Mouse (Mus musculus): ENCODE data around the gene Ano6. TPM values are rescaled to one million over a fixed set of nuclear protein-coding genes. Genes with fewer than 3 reads are reported as not detected.
A peak's percentile ranks its signal among the peaks of the same experiment; 100 is the strongest.

The Ano6 gene
- polyA plus RNA-seq, 1 experiment from 2014 or later = 24.6 TPM

DNA sequence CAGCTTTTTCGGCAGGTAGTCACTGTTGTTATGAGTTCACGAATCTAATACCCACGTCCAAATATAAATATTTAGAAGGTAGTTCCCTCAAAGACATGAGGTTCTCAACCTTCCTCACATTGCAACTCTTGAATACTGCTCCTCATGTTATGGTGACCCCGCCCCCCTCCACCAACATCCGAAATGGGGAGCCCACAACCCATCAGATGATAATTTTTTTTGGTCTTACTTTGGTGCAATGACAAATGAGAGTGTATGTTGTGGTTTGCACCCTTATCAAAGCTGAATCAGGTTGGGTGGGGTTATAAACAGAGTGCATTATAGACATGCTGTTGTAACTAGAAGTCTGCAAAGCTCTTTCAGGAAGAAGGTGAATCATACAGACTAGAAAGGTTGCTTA is 99.7 kb downstream of the Ano6 start:
- Histone ChIP-seq H3K4me1 (ENCODE audit: control insufficient read depth, insufficient read depth, low read length) (peaks cover 15% of the 10 kb centered on the region), H3K4me2 (ENCODE audit: low read length) (no peak overlapping the region), H3K9me3 (replicated peaks; ENCODE audit: control insufficient read depth, low read length, poor library complexity, severe bottlenecking) (no peaks in the 10 kb centered on the region; the same call in 1 of the 2 replicates), H3K9ac (ENCODE audit: low read depth, low read length) (no peak overlapping the region), H3K4me3 (ENCODE audit: low read depth, low read length) (no peak overlapping the region), H3K27ac (ENCODE audit: low read length) (no peak overlapping the region), H3K36me3 (ENCODE audit: control insufficient read depth, insufficient read depth, low read length) (no peaks in the 10 kb centered on the region), H3K27me3 (ENCODE audit: control insufficient read depth, insufficient read depth, low read depth, low read length) (no peaks in the 10 kb centered on the region)
- WGBS = 96% methylated on average over 5 of the region's 5 CpGs
- ATAC-seq = no peak

GRCm38 (mm10) chr15:95892171-95892570 is 101.5 kb downstream of the Ano6 start:
- Histone ChIP-seq H3K27ac (ENCODE audit: low read length) (no peak overlapping the region), H3K36me3 (ENCODE audit: control insufficient read depth, insufficient read depth, low read length) (no peaks in the 10 kb centered on the region), H3K9ac (ENCODE audit: low read depth, low read length) (no peak overlapping the region), H3K4me2 (ENCODE audit: low read length) (no peak overlapping the region), H3K9me3 (replicated peaks; ENCODE audit: control insufficient read depth, low read length, poor library complexity, severe bottlenecking) (no peaks in the 10 kb centered on the region; the same call in 1 of the 2 replicates), H3K4me1 (ENCODE audit: control insufficient read depth, insufficient read depth, low read length) (peaks cover 12% of the 10 kb centered on the region), H3K4me3 (ENCODE audit: low read depth, low read length) (no peak overlapping the region), H3K27me3 (ENCODE audit: control insufficient read depth, insufficient read depth, low read depth, low read length) (no peaks in the 10 kb centered on the region)
- no peak for ATAC-seq
- WGBS = 92% methylated on average over 4 of the region's 4 CpGs

GRCm38 (mm10) chr15:95892929-95893328 is 102.3 kb downstream of the Ano6 start:
- Histone ChIP-seq H3K4me1 (ENCODE audit: control insufficient read depth, insufficient read depth, low read length) (peaks cover 5% of the 10 kb centered on the region), H3K27ac (ENCODE audit: low read length) (no peak overlapping the region), H3K4me3 (ENCODE audit: low read depth, low read length) (no peak overlapping the region), H3K9ac (ENCODE audit: low read depth, low read length) (no peak overlapping the region), H3K9me3 (replicated peaks; ENCODE audit: control insufficient read depth, low read length, poor library complexity, severe bottlenecking) (no peaks in the 10 kb centered on the region; the same call in 1 of the 2 replicates), H3K27me3 (ENCODE audit: control insufficient read depth, insufficient read depth, low read depth, low read length) (no peaks in the 10 kb centered on the region), H3K36me3 (ENCODE audit: control insufficient read depth, insufficient read depth, low read length) (no peaks in the 10 kb centered on the region), H3K4me2 (ENCODE audit: low read length) (no peak overlapping the region)
- WGBS = 78% methylated on average over 10 of the region's 10 CpGs
- no peak for ATAC-seq

DNA sequence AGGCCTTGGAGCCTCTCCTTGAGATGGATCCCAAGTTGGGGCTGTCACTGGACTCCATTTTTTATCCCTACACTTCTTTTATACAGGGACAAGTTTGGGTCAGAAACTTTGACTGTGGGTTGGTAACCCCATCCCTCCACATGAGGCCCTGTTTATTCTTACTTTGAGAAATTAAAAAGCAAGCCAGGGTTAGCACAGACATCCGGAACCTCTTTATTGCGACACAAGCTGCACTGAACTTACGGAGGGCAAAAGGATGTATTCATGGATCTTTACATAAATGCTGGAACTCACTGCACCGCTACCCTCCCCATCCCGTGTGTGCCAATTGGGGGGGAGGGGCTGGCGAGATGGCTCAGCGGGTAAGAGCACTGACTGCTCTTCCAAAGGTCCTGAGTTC is 105.1 kb downstream of the Ano6 start:
- Histone ChIP-seq H3K27ac (ENCODE audit: low read length) (no peak overlapping the region), H3K9ac (ENCODE audit: low read depth, low read length) (no peak overlapping the region), H3K36me3 (ENCODE audit: control insufficient read depth, insufficient read depth, low read length) (no peaks in the 10 kb centered on the region), H3K4me1 (ENCODE audit: control insufficient read depth, insufficient read depth, low read length) (no peaks in the 10 kb centered on the region), H3K4me2 (ENCODE audit: low read length) (no peak overlapping the region), H3K4me3 (ENCODE audit: low read depth, low read length) (no peak overlapping the region), H3K9me3 (replicated peaks; ENCODE audit: control insufficient read depth, low read length, poor library complexity, severe bottlenecking) (no peaks in the 10 kb centered on the region), H3K27me3 (ENCODE audit: control insufficient read depth, insufficient read depth, low read depth, low read length) (no peaks in the 10 kb centered on the region)
- ATAC-seq = no peak
- 97% methylated on average over 7 of the region's 7 CpGs for WGBS

DNA sequence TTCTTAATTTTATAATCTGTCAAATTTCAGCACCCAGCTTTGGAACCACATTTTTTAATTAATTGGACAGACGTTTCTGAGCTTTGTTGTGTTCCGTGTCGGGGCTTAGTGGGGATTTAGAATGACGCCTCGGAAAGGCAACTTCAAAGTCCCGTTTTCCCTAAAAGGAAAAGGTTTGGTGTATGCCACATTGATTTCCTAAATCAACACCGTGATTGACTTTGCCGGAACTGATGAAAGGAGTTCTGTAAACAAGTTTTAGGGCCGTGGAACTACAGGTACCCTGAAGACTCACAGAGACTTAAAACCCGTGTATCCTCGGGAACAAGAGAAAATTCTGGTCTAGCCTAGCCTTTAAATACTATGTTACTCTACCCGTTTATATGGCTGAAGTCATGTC is 107.0 kb downstream of the Ano6 start:
- H3K27me3 ChIP-seq (ENCODE audit: control insufficient read depth, insufficient read depth, low read depth, low read length) = no peaks in the 10 kb centered on the region
- ATAC-seq = no peak
- no peak overlapping the region for H3K4me2 ChIP-seq (ENCODE audit: low read length)
- 70% methylated on average over 12 of the region's 12 CpGs for WGBS
- H3K9me3 ChIP-seq (replicated peaks; ENCODE audit: control insufficient read depth, low read length, poor library complexity, severe bottlenecking) = no peaks in the 10 kb centered on the region
- no peak overlapping the region for H3K9ac ChIP-seq (ENCODE audit: low read depth, low read length)
- H3K4me3 ChIP-seq (ENCODE audit: low read depth, low read length) = no peak overlapping the region
- H3K4me1 ChIP-seq (ENCODE audit: control insufficient read depth, insufficient read depth, low read length) = no peaks in the 10 kb centered on the region
- no peak overlapping the region for H3K27ac ChIP-seq (ENCODE audit: low read length)
- no peaks in the 10 kb centered on the region for H3K36me3 ChIP-seq (ENCODE audit: control insufficient read depth, insufficient read depth, low read length)

- 98% methylated on average over 6 of the region's 6 CpGs for WGBS
These were observed 107.8 kb downstream of the Ano6 start for GRCm38 (mm10) chr15:95898438-95898837.

GRCm38 (mm10) chr15:95902396-95902795 is 111.8 kb downstream of the Ano6 start:
- no peaks in the 10 kb centered on the region for H3K36me3 ChIP-seq (ENCODE audit: control insufficient read depth, insufficient read depth, low read length)
- no peak overlapping the region for H3K9ac ChIP-seq (ENCODE audit: low read depth, low read length)
- no peaks in the 10 kb centered on the region for H3K27me3 ChIP-seq (ENCODE audit: control insufficient read depth, insufficient read depth, low read depth, low read length)
- 94% methylated on average over 5 of the region's 5 CpGs for WGBS
- H3K4me1 ChIP-seq (ENCODE audit: control insufficient read depth, insufficient read depth, low read length) = 0 out of 2 replicates have a peak, but pooled peaks cover 3% of the 10 kb centered on the region
- H3K9me3 ChIP-seq (replicated peaks; ENCODE audit: control insufficient read depth, low read length, poor library complexity, severe bottlenecking) = no peaks in the 10 kb centered on the region
- H3K4me2 ChIP-seq (ENCODE audit: low read length) = no peak overlapping the region
- no peak overlapping the region for H3K27ac ChIP-seq (ENCODE audit: low read length)
- no peak overlapping the region for H3K4me3 ChIP-seq (ENCODE audit: low read depth, low read length)
- no peak for ATAC-seq

More at GRCm38 (mm10) chr15:95898438-95898837, 107.8 kb downstream of the Ano6 start:
- H3K9ac ChIP-seq (ENCODE audit: low read depth, low read length) = no peak overlapping the region
- no peak overlapping the region for H3K4me2 ChIP-seq (ENCODE audit: low read length)
- no peak overlapping the region for H3K27ac ChIP-seq (ENCODE audit: low read length)
- H3K36me3 ChIP-seq (ENCODE audit: control insufficient read depth, insufficient read depth, low read length) = no peaks in the 10 kb centered on the region
- no peaks in the 10 kb centered on the region for H3K9me3 ChIP-seq (replicated peaks; ENCODE audit: control insufficient read depth, low read length, poor library complexity, severe bottlenecking)
- no peaks in the 10 kb centered on the region for H3K27me3 ChIP-seq (ENCODE audit: control insufficient read depth, insufficient read depth, low read depth, low read length)
- no peaks in the 10 kb centered on the region for H3K4me1 ChIP-seq (ENCODE audit: control insufficient read depth, insufficient read depth, low read length)
- H3K4me3 ChIP-seq (ENCODE audit: low read depth, low read length) = no peak overlapping the region
- no peak for ATAC-seq

- no peak overlapping the region for H3K4me3 ChIP-seq (ENCODE audit: low read depth, low read length)
- 0 out of 2 replicates have a peak, but pooled peaks cover 3% of the 10 kb centered on the region for H3K4me1 ChIP-seq (ENCODE audit: control insufficient read depth, insufficient read depth, low read length)
- no peak overlapping the region for H3K9ac ChIP-seq (ENCODE audit: low read depth, low read length)
- no peak for ATAC-seq
- no peaks in the 10 kb centered on the region for H3K9me3 ChIP-seq (replicated peaks; ENCODE audit: control insufficient read depth, low read length, poor library complexity, severe bottlenecking)
- H3K27me3 ChIP-seq (ENCODE audit: control insufficient read depth, insufficient read depth, low read depth, low read length) = no peaks in the 10 kb centered on the region
- H3K4me2 ChIP-seq (ENCODE audit: low read length) = peak overlapping the region; percentile 18; the same call in 1 of the 2 replicates
- no peaks in the 10 kb centered on the region for H3K36me3 ChIP-seq (ENCODE audit: control insufficient read depth, insufficient read depth, low read length)
- 55% methylated on average over 14 of the region's 14 CpGs for WGBS
- no peak overlapping the region for H3K27ac ChIP-seq (ENCODE audit: low read length)
These were observed 113.6 kb downstream of the Ano6 start for GRCm38 (mm10) chr15:95904247-95904646.

GRCm38 (mm10) chr15:95906017-95906749 is 115.5 kb downstream of the Ano6 start:
- no peaks in the 10 kb centered on the region for H3K9me3 ChIP-seq (replicated peaks; ENCODE audit: control insufficient read depth, low read length, poor library complexity, severe bottlenecking)
- H3K4me3 ChIP-seq (ENCODE audit: low read depth, low read length) = no peak overlapping the region
- H3K27me3 ChIP-seq (ENCODE audit: control insufficient read depth, insufficient read depth, low read depth, low read length) = no peaks in the 10 kb centered on the region
- H3K27ac ChIP-seq (ENCODE audit: low read length) = no peak overlapping the region
- no peak for ATAC-seq
- no peak overlapping the region for H3K9ac ChIP-seq (ENCODE audit: low read depth, low read length)
- no peak overlapping the region for H3K4me2 ChIP-seq (ENCODE audit: low read length)
- no peaks in the 10 kb centered on the region for H3K36me3 ChIP-seq (ENCODE audit: control insufficient read depth, insufficient read depth, low read length)
- H3K4me1 ChIP-seq (ENCODE audit: control insufficient read depth, insufficient read depth, low read length) = 0 out of 2 replicates have a peak, but pooled peaks cover 3% of the 10 kb centered on the region
- WGBS = 87% methylated on average over 7 of the region's 7 CpGs

All from midbrain, embryonic 16.5 days (tissue).